Mouse (Mus musculus) brown adipose tissue, adult 24 weeks (tissue): ENCODE results near the gene Ogfod2. TPM values are rescaled to one million over a fixed set of nuclear protein-coding genes. Genes with fewer than 3 reads are reported as not detected.

Experiments
- H3K27ac ChIP-seq: fragments of 200-500 bp; replicated peaks from 2 replicates; pipeline ENCODE4 v1.5.1; 2012; ENCODE audit warnings: low read depth, mild to moderate bottlenecking, low read length
- H3K4me1 ChIP-seq: fragments of 200-500 bp; 2 replicates; pipeline ENCODE4 v1.6.1; 2012; ENCODE audit warnings: low read length, mixed read lengths; ENCODE audit not compliant: control insufficient read depth, insufficient read depth, insufficient read length
- H3K4me3 ChIP-seq: fragments of 200-500 bp; 2 replicates; pipeline ENCODE4 v1.5.1; 2012; ENCODE audit warnings: low read depth, mild to moderate bottlenecking, low read length, moderate library complexity; ENCODE audit not compliant: insufficient read depth
- polyA plus RNA-seq: library from polyadenylated mRNA; stranded (reverse); fragments of >200 nt; gene quantifications from 2 replicates; pipeline ENCODE4 v1.2.4, GENCODE M21; 2012; ENCODE audit not compliant: missing spikeins, insufficient read depth, insufficient read length

The Ogfod2 gene
- polyA plus RNA-seq, 1 experiment: 20.5 TPM

GRCm38 (mm10) chr5:124155943-124156342, 43.8 kb downstream of the Ogfod2 start:
- Histone ChIP-seq H3K27ac (no peak overlapping the region), H3K4me1 (peaks cover 9% of the 10 kb centered on the region; the same call in 1 of the 2 replicates), H3K4me3 (no peak overlapping the region)

DNA sequence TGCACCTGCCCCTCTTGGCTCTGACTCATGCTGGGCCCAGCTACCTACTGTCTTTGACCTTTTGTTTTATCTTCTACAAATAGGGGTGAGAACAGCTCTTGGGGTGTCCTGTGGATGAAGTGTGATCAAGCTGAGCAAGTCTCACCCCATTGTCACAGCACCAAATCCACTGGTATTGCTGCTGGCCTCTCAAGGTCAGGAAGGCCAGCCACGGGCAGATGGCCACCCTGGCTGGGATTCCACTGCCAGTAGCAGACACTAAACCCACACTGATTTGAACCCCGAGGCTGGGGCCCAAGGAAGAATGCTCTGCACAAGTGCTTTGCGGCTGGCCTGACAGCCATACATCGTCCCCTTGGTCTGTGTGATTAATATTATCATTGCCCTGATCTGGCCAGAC, 46.2 kb downstream of the Ogfod2 start:
- Histone ChIP-seq H3K27ac (no peak overlapping the region), H3K4me3 (no peak overlapping the region), H3K4me1 (peaks cover 11% of the 10 kb centered on the region)

DNA sequence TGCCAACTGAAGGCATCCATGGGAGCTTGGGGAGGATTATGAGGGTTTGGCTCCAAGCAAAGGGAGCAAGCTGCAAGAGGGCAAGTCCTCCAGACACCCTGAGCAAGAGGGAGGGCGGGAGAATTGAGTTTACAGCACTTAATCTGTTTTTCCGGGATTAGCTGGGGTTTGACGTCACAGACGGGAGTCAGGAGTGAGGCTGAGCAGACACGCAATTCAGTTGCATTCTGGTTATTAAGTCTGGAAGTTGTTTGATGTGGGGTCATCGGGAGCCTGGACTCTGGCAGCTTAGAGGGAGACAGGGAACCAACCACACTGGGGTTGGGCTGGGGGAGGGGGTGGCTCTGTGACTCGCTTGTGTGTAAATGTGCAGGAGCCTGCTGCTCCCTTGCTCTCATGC, 47.4 kb downstream of the Ogfod2 start:
- Histone ChIP-seq H3K4me1 (peaks cover 11% of the 10 kb centered on the region), H3K4me3 (no peak overlapping the region), H3K27ac (no peak overlapping the region)

- no peak overlapping the region for H3K27ac ChIP-seq
- H3K4me1 ChIP-seq: peaks cover 24% of the 10 kb centered on the region
- H3K4me3 ChIP-seq: no peak overlapping the region
These were observed 49.7 kb downstream of the Ogfod2 start for GRCm38 (mm10) chr5:124161831-124162230.

DNA sequence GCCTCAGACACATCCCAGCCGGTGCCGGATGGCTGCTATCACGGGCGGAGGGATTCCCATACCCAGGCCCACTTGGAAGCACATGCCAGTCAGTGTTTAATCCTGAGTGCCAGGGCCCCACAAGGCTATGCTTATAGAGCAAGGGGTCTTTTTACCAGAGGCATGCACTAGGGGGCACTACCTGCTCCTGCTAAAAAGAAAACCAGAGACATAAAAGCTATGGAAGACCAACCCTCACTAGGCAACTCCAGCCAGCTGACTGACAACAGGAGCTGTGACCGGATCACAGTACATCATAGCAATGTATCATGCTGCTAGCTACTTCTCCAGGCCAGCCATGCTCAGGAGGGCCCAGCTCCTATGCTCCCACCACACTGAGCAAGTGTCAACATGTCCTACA, 50.5 kb downstream of the Ogfod2 start:
- Histone ChIP-seq H3K4me3 (no peak overlapping the region), H3K27ac (no peak overlapping the region), H3K4me1 (peaks cover 25% of the 10 kb centered on the region)

DNA sequence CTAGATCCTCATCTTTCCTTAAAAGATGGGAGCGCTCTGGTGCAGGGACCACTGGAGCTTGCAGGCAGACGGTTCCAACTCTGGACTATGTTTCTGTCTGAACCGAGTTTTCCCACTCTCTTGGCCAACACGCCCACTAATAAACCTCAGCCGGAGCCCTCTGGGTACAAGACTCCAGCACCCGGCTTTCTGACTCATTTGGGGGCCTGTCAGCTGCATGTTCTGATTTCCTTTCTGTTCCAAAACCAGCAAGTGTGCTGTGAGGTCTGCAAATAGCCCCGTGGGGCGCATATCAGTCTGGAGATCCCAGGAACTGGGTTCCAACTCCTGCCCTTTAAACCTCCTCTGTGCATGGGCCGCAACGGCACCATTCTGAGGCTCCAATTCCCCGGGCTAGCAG, 51.3 kb downstream of the Ogfod2 start:
- H3K4me3 ChIP-seq: no peak overlapping the region
- no peak overlapping the region for H3K27ac ChIP-seq
- H3K4me1 ChIP-seq: peaks cover 27% of the 10 kb centered on the region

Other genes starting within 250 kb of the Ogfod2 start
- 3.9 and 8.7 TPM in 2 replicates for gene Hcar2, start 246.8 kb upstream of the Ogfod2 start, polyA plus RNA-seq
- 10.5 and 17.4 TPM in 2 replicates for gene Hcar1, start 232.3 kb upstream of the Ogfod2 start, polyA plus RNA-seq
- 77.1 and 88.1 TPM in 2 replicates for gene Denr, start 205.1 kb upstream of the Ogfod2 start, polyA plus RNA-seq
- gene Gm43518, start 184.9 kb upstream of the Ogfod2 start, polyA plus RNA-seq: not detected in 2 replicates
- gene Ccdc62, start 181.6 kb upstream of the Ogfod2 start, polyA plus RNA-seq: 6.1 and 11.5 TPM in 2 replicates
- gene Hip1r, start 138.7 kb upstream of the Ogfod2 start, polyA plus RNA-seq: 3.8 and 5.2 TPM in 2 replicates
- gene Vps37b, start 80.0 kb upstream of the Ogfod2 start, polyA plus RNA-seq: 2.7 and 3.7 TPM in 2 replicates
- gene Abcb9, start 16.5 kb upstream of the Ogfod2 start, polyA plus RNA-seq: 6.4 and 8.8 TPM in 2 replicates
- 55.2 and 72.4 TPM in 2 replicates for gene Arl6ip4, start 3.8 kb downstream of the Ogfod2 start, polyA plus RNA-seq
- 20.3 and 21.8 TPM in 2 replicates for gene Pitpnm2, start 137.5 kb downstream of the Ogfod2 start, polyA plus RNA-seq
- gene Mphosph9, start 215.7 kb downstream of the Ogfod2 start, polyA plus RNA-seq: 2.0 and 3.7 TPM in 2 replicates
- gene 2810006K23Rik, start 215.8 kb downstream of the Ogfod2 start, polyA plus RNA-seq: 17.1 and 19.3 TPM in 2 replicates